Mouse (Mus musculus) cerebellum, postnatal 36 days (tissue): Measurements from ENCODE around the gene Hist1h2bq.

ENCODE experiments used
- DNase-seq, 2 experiments: peaks; one replicate each; pipeline ENCODE4 v3.0.0; 2021 to 2022; ENCODE audit warnings: mixed read lengths in 2 of 2

Gene Hist1h2bq

GRCm38 (mm10) chr13:21787760-21788593 lies 22.0 kb downstream of the Hist1h2bq start:
- DNase-seq: no peak

GRCm38 (mm10) chr13:21786899-21787629 lies 22.9 kb downstream of the Hist1h2bq start, which contains the start of the genes Hist1h2an and Hist1h2bp:
Gene Hist1h2an (minus strand): TSS chr13:21787218.
Gene Hist1h2bp (plus strand): TSS chr13:21787461.
- DNase-seq: peak; percentile 78 to 90

GRCm38 (mm10) chr13:21786189-21786898 lies 23.7 kb downstream of the Hist1h2bq start:
- DNase-seq: no peak

- DNase-seq: no peak
Observed at GRCm38 (mm10) chr13:21784311-21784710, 25.7 kb downstream of the Hist1h2bq start.

- no peak for DNase-seq
Observed at GRCm38 (mm10) chr13:21783734-21784161, 26.2 kb downstream of the Hist1h2bq start.

- peak; percentile 41 to 66 for DNase-seq
Observed at GRCm38 (mm10) chr13:21783255-21783617, 26.8 kb downstream of the Hist1h2bq start, which contains the start of gene Hist1h3i. Gene Hist1h3i (minus strand): TSS chr13:21783370.

- DNase-seq: peak; percentile 12 to 21
Observed at GRCm38 (mm10) chr13:21782361-21783254, 27.4 kb downstream of the Hist1h2bq start.

GRCm38 (mm10) chr13:21781639-21782038 lies 28.4 kb downstream of the Hist1h2bq start:
- DNase-seq: no peak

- DNase-seq: no peak
Observed at GRCm38 (mm10) chr13:21781021-21781555, 28.9 kb downstream of the Hist1h2bq start.

GRCm38 (mm10) chr13:21779767-21780731 lies 29.9 kb downstream of the Hist1h2bq start, which contains the start of gene Hist1h1b:
Gene Hist1h1b (minus strand): TSS chr13:21780625.
- DNase-seq: peak; percentile 74 to 75

- peak; percentile 52 to 68 for DNase-seq
Observed at GRCm38 (mm10) chr13:21778814-21779766, 30.9 kb downstream of the Hist1h2bq start.
